Mouse (Mus musculus): ENCODE results near the gene Nme2. TPM values are rescaled to one million over a fixed set of nuclear protein-coding genes. Genes with fewer than 3 reads are reported as not detected.

Gene Nme2
- 1,000 to 10,000 TPM; 1,028 to 1,153 TPM for total RNA-seq (2021)
- long read RNA-seq, experiment 1, transcript Nme2-202 (4 exons, 734 nt) = minor isoform, 433 of 892 reads
- long read RNA-seq, experiment 1, transcript Nme2-201 (5 exons, 1,012 nt) = major isoform, 448 of 892 reads
- long read RNA-seq, experiment 1, partial matches to known transcripts = 7 of 892 reads
- long read RNA-seq, experiment 1, other reads (novel, unspliced or antisense) = 4 of 892 reads
- long read RNA-seq, experiment 2, transcript Nme2-201 (5 exons, 1,012 nt) = major isoform, 342 of 677 reads
- long read RNA-seq, experiment 2, transcript Nme2-202 (4 exons, 734 nt) = minor isoform, 327 of 677 reads
- long read RNA-seq, experiment 2, partial matches to known transcripts = 8 of 677 reads
- long read RNA-seq, experiment 2, other reads (novel, unspliced or antisense) = 0 of 677 reads

DNA sequence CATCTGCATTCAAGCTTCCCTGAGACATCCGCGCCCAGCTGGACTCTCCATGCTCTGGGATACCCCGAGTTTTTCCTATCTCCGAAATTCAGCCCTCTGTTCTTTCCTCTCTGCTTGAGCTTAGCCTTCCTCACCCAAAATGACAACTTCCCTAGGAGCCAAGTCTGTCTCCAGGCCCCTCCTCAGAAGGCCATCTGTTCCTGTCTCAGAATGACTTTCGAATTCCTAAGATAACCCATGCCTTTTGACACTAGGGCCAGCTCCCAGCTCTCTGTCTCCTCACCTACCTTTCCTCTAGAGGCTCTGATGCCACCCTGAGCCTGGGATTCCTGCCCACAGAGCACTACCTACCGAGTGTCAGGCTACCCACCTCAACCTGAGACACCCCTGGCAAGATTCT, at the start of gene Nme2:
Gene Nme2, minus strand, starts transcription at position 101 of the 400 bp plus-strand sequence.
- DNase-seq = no peak

DNA sequence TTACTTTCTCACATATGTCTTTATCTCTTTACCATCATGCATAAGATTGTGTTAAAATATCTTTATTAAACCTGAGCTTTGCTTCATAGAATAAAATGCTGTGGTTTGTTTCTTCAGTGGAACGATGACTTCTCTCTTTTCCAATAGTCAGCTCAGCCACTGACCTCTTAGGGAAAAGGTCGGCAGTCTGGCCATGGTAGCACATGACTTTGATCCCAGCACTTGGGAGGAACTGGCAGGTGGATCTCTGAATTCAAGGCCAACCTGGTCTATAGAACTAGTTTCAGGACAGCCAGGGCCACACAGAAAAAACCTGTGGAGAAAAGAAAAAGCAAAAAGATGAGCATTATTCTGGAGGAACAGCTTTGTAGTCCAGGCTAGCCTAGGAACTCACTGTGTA, 47.3 kb upstream of the Nme2 start:
- no peak for DNase-seq

DNA sequence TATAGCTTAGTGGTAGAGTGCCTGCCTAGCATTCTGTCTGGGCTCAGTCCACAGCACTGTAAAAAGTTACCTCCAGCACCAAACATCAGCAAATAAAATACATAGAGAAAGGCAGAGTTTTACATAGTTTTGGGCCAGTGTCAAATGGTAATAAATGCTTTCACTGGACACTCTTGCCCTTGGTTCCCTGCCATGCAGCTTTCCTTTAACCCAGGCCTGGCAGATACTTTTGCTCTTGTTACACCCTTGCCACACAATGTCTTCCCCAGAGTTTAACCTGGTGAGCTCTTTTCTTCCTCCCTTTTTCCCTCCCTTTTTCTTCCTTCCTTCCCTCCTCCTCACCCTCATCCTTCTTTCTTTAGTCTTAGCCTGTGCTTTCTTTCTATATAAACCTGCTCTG, 43.2 kb upstream of the Nme2 start:
- no peak for DNase-seq

DNA sequence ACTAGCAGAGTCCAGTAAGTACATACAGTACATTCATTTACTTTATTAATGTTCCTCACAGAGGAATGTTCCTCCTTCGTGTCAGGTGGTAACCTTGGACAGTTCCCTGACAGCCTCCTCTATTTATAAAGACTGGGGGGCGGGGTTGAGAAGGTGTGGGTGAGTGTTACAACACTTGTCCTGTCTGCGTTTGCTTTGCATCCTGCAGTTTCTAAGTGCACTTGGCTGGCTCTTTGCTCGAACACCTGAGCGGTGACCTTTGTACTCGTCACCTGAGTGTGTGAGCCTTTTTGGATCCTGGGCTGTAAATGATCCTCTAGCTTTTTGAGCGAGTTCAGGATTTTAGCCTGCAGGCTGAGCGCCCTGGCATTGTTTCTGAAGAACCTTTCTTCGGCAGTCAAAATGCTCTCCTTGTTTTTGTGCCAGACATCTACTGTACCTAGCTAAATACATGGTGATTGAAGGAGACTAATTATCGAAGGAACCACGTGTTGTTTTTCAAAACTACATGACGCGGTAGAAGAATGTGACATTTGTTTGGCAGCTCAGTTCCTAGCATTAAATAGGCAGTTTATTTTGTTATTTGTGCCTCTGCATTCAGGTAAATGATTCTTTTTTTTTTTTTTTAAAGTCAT, 41.2 kb upstream of the Nme2 start:
- DNase-seq = peak; percentile 69 to 79

DNA sequence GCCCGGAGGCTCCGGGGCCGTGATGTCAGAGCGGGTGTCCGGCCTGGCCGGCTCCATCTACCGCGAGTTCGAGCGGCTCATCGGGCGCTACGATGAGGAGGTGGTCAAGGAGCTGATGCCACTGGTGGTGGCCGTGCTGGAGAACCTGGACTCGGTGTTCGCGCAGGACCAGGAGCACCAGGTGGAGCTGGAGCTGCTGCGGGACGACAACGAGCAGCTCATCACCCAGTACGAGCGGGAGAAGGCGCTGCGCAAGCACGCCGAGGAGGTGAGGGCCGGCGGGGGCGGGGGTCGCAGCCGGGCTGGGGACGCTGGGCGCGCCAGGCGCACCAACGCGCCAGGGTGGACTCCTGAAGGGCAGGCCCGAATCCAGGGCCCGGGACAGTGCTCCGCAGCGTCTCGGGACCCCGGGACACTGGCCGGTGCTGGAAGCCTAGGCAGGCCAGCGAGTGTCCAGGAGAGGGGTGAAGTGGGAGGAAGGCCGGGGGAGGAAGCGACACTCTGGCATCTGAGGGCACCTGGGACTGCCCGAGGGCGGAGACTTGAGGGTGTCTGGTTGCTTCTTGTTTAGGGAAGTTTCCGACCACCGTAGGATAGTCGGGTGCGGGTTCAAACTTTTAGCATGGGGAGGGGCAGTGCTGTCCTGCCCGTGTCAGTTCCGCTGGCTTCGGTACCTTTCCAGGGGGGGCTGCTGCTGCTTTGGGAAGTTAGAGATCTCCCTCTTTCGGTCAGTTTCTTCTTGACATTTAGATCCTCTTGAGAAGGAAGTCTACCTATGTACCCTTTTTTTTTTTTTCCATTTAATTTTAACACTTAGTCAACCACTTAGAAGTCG, 40.5 kb upstream of the Nme2 start:
- peak; percentile 64 to 72 for DNase-seq

DNA sequence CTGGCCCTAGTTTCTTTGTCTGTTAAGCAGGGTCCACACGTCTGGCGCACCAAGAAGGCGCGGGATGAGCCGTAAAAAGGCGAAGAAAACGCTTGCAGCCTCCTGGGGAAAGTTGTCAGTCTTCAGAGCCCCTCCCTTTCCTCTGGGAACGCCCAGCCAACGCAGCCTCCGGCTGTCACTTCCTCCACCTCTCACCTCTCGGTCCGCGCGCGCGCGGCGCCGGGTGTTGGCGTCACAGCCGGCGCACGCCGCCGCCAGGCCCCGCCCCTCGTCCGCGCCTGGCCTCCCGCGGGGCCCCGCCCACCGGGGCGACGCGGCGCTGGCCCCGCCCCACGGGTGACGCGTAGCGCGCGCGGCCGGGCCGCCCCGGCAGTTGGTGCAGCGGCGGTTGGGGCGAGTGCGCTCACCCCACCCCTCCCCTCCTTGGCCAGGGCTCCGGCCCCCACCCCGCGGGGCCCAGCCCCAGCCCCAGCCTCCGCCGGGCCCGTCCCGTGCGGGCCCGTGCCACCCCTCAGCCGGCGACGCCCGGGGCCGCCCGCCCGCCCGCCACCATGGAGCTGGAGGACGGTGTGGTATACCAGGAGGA, 39.8 kb upstream of the Nme2 start, which contains the start of gene Spag9:
Gene Spag9, plus strand, starts transcription at position 372 of the 586 bp plus-strand sequence.
- DNase-seq = peak; percentile 93 to 97

DNA sequence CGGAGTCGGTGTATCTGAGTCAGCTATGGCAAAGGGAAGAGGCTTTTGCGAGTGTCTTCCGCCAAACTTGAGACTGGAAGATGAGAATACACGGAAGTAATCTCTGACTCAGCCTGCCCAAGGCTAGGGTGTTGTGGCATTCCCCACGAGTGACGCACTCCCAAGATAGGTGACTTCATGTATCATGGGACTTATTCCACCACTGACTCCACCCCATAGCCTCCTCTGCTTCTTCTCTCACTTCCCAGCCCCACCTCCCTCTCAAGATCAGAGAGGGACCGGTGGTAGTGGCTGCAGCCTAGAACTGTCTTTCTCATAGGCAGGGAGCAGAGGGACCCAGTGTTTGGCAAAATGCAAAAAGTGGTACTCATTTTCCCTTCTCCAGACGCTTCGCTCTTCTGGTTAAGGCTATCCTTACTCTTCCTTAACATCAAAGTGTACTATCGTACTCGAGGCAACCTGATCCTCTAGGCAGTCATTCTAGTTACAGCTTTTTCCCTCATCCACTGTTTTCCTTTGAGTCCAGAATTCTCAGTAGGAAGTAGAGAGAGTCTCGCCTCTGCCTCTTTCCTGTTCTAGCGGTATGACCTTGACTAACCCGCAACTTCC, 39.2 kb upstream of the Nme2 start:
- peak; percentile 93 to 97 for DNase-seq

DNA sequence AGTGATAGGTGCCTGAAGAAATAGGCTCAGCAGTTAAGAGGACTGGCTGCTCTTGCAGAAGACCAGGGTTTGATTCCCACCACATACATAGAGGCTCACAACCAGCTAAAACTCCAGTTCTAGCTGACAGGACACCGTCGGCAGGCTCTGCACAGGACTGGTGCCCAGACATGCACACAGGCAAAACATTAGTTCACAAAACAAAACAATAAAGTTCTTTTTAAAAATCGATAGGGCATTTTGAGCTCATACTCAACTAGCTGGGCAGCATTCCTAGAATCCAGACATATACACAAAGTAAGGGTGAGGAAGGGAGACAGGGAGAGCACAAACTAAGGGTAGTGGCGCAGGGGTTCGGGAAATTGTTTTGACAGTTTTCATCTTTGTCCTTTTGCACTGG, 38.5 kb upstream of the Nme2 start:
- DNase-seq = peak in 1 of 2 experiments; percentile 8

DNA sequence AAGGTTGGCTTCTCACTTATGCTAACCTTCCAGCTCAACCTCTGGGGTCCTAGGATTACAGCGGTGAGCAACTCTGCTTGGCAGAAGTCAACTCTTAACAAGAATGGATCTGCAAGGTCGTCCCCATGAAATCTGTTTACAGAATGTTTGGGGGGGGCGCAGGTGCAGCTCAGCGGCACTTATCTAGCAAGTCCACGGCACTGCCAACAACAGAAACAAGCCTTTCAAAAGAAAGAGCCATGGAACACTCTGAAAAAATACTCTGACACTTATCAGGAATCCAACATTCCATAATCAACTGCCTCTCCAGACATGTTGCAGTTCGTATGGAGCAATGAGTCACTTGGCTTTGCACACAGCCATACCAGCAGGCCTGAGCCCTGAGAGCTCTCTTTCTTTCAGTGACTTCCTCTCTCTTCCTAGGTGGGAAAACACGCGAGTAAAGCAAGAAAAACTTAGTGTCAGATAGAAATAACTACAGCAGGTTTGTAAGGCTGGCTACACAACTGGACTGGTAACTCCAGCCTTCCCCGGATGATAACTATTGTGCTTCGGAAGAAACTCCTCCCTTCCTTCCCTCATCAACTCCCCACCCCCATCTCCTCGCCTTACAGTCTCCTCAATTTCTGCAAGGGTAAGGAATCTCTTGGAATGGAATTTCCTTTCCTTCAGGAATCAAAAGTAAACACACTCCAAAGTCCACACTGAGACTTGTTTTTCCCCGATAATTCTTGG, 32.4 kb upstream of the Nme2 start:
- peak; percentile 59 to 73 for DNase-seq

DNA sequence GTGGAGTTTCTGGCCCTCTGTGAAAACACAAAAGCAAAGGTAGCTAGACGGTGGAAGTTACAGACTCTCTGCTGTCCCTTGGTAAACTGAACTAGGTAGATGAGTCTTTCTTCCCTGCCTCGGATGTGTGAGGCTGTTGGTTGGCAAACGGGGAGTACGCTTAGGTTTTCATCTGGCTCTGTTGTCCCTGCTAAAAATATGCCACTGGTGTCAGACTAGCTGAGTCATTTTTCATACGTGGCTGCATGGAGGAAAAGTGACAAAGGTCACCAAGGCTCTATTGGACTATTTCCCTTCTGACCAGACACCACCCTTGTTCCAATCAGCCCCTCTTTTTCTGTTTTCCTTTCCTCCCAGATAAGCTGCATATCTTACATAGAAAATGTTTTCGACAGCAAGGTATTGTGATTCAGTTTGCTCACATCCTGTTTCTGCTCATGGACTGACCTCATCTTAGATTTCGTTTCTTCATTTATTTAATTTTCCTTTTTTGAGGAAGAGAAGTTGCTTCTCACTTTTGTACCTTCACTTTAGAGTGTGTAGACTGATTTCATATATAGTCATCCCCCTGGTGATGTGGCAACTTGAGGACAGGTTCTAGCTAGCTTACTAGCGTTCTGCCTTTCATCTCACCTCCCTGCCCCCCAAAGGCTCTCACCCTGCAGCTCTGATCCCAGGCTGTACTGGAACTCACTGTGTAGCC, 31.7 kb upstream of the Nme2 start:
- peak; percentile 72 to 82 for DNase-seq

DNA sequence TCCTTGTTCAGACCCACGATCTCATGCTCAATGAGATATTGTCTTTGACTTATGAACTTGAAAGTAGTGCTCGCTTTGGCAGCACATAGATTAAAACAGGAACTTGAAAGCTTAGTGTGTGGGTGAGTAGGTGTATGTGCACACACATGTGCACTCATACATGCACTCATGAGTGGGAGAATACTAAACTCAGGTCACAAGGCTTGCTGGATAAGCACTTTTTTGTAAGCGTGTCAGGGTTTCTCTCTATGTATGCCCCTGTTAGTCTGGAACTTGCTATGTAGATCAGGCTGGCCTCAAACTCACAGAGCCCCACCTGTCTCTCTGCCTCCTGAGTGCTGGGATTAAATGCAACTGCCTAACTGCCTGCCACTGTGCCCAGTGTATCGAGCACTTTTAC, 31.0 kb upstream of the Nme2 start:
- no peak for DNase-seq

DNA sequence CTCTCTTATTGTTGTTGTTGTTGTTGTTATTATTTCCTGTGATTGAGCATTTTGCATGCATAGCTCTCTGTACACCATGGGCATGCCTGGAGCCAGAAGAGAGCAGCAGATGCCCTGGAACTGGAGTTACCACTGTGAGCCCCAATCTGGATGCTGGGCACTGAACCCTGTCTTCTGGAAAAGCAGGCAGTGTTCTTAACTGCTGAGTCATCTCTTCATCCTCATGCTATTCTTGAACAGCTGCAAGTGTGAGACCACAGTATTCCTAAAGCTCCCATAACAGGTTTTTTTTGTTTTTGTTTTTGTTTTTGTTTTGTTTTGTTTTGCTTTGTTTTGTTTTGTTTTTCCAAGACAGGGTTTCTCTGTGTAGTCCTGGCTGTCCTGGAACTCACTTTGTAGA, 30.2 kb upstream of the Nme2 start:
- no peak for DNase-seq

DNA sequence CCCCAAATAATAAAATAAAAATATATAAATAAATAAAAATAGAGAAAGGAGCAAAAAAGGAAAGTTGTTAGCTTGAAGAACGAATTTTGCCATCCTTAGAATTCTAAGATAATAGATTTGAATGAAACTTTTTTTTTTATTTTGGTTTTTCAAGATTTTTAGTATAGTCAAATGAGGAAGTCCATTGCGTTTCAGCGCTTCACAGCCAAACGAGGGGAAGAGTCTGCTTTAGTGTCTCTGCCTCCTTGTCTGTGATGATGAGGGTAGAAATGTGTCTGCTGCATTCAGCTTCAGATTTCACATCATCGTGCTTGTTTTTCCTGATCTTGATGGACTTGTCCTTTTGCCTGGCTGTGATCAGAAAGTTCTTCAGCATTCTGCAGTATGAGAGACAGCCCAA, 29.2 kb upstream of the Nme2 start:
- no peak for DNase-seq

DNA sequence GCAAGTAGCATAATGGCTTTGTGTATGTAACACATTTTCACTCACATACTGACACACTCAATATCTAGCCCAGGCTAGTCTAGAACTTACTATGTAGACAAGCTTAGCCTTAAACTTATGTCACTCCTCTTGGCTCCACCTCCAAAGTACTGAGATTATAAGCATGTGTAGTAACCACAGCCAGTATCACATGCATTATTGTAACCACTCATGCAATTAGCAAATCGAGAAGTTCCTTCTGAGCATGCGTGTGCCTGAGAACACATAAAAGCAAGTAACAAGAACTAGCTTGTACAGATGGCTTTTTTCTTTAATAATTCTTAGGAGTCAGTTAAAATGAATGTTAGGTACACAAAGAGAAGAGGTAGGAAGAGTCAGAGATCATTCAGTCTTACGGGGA, 28.6 kb upstream of the Nme2 start:
- no peak for DNase-seq

DNA sequence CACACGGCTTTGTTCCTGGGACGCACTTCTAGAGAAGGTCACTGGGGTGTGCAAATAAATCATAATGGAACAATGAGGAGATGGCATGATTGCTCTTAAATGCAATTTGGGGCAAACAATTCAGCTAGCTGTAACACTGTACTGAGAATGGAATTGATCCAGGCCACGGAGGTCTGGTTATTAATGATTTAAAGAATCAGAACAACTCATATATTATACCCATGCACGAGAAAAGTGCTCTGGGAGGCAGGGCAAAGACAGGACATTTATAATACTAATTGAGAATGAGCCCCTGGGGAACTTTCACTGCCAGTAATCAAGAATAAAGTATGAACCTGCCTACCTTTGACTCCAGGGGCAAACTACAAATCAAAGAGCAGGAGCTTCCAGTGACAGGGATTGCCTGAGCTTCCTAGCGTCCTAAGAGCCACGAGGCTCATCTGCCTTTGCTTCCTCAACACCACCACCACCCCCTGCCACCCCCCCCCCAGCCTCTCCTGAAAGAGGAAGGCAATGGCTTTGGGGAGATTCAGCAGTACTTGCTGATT, 23.5 kb upstream of the Nme2 start:
- DNase-seq = no peak

DNA sequence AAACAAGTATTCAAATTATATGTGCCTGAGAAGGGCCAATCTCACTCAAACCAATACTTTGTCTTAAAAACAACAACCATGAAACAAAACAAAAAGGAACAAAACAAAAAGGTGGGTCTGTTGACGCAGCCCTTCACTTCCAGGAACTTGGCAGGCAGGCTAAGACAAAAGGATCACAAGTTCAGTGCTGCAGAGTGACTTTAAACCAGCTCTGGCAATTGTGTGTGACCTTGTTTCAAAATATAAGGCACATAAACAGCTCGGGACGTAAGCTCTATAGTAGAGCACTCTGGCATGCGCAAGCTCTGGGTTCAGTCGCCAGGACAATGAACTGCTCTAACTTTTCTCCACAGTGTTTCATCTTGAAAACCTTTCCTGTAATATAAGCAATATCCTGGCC, 16.9 kb upstream of the Nme2 start:
- DNase-seq = no peak

DNA sequence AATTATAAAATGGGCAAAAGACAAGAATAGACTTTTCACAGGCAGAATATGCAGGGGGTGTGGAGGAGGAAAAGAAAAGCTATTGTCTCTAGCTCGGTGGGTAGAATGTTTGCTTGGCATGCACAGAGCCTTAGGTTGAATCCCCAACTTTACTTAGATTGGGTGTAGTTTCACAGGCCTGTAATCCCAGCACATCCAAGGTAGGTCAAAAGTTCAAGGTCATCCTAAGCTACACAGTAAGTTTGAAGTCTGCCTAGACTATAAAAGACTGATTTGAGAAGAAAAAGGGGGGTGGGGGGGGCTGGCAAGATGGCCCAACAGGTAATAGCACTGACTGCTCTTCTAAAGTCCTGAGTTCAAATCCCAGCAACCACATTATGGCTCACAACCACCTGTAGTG, 13.7 kb upstream of the Nme2 start:
- DNase-seq = no peak

DNA sequence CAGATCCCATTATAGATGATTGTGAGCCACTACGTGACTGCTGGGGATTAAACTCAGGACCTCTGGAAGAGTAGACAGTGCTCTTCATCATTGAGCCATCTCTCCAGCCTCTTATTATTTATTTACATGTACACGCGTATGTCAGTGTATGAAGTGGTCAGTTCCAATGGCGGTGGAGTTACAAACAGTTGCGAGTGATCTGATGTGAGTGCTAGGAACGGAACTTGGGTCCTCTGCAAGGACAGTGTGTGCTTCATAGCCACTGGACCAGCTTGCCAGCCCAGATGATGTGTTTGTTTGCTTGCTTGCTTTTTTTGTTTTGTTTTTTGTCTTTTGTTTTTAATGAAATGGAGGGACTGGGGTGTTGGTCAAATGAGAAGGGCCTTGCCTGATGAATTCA, 13.1 kb upstream of the Nme2 start:
- no peak for DNase-seq

DNA sequence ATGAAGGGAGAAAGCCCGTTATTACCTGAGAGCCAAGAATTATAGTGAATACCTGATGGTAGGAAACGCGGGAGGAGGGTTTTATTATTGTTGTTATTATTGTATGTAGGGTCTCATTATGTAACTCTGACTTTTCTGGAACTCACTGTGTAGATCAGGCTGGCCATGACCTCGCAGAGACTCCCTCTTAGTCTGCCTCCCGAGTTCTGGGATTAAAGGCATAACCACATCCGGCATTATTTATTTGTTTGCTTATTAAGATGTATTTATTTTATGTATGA, 12.7 kb upstream of the Nme2 start:
- DNase-seq = no peak

DNA sequence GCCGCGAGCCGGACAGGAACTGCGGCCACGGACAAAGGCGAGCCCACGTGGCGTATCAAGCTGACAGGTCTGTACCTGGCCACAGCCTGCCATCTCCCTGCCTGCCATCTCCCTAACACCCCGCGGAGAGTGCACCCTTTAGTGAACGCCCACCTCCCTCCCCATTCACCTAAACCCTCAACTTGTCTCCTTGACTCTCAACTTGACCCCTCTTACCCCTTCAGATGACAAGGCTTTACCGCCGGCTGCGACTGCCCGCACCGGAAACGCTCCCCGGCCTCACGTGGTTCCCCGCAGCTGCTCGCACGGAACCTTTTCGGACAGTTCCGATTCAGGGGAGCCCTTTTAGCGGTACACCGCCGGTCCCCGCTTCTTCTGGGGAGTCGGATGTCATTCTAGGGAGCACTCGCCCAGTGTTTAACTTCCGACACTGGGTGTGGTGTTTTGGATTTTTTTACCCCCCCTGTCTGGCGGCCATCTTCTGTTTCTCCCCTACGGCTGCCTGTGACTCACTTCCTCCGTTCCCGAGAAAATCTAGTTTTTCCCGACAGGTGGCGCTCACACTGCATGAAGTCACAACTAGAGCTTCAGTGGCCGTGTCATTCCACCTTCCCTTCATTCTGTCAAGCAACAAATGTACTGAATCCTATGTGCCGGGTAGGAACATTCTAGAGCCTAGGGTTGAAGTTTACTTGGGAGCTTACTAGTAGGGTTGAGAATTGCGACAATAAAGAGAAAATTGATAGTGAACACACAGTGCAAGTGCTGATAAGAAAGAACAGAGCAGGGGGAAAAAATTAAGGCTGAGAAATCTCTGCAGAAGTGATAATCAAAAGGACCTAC, 12.2 kb upstream of the Nme2 start, which contains the start of the genes Gm20390 and Nme1:
Gene Gm20390, minus strand, starts transcription at position 289 of the 843 bp plus-strand sequence.
Gene Nme1, minus strand, starts transcription at position 517 of the 843 bp plus-strand sequence.
- DNase-seq = peak; percentile 97 to 99
